Mouse (Mus musculus) A20 (cell line): ENCODE results near the gene Ehd4.
A peak's percentile ranks its signal among the peaks of the same experiment; 100 is the strongest.

Experiments
- DNase-seq: peaks from one replicate; pipeline ENCODE4 v3.0.0-alpha.2; 2011; ENCODE audit warnings: low read depth, low spot score

The Ehd4 gene

GRCm38 (mm10) chr2:120144390-120144789 is 10.0 kb downstream of the Ehd4 start:
- no peak for DNase-seq

- no peak for DNase-seq
Observed at GRCm38 (mm10) chr2:120142336-120142735, 12.1 kb downstream of the Ehd4 start.

- DNase-seq = no peak
Observed at GRCm38 (mm10) chr2:120141671-120142070, 12.7 kb downstream of the Ehd4 start.

- no peak for DNase-seq
Observed at GRCm38 (mm10) chr2:120140326-120140725, 14.1 kb downstream of the Ehd4 start.

GRCm38 (mm10) chr2:120139091-120139490 is 15.3 kb downstream of the Ehd4 start:
- DNase-seq = no peak

GRCm38 (mm10) chr2:120137281-120137680 is 17.1 kb downstream of the Ehd4 start:
- DNase-seq = peak; percentile 67

- peak; percentile 84 for DNase-seq
Observed at GRCm38 (mm10) chr2:120134453-120135075, 19.8 kb downstream of the Ehd4 start.

GRCm38 (mm10) chr2:120131881-120132280 is 22.5 kb downstream of the Ehd4 start:
- no peak for DNase-seq

- no peak for DNase-seq
Observed at GRCm38 (mm10) chr2:120129252-120129908, 25.0 kb downstream of the Ehd4 start.

GRCm38 (mm10) chr2:120128611-120129051 is 25.8 kb downstream of the Ehd4 start:
- DNase-seq = no peak

GRCm38 (mm10) chr2:120128011-120128410 is 26.4 kb downstream of the Ehd4 start:
- no peak for DNase-seq

GRCm38 (mm10) chr2:120126901-120127300 is 27.5 kb downstream of the Ehd4 start:
- DNase-seq = no peak

- DNase-seq = no peak
Observed at GRCm38 (mm10) chr2:120126408-120126807, 28.0 kb downstream of the Ehd4 start.

- no peak for DNase-seq
Observed at GRCm38 (mm10) chr2:120125461-120125860, 28.9 kb downstream of the Ehd4 start.

GRCm38 (mm10) chr2:120124946-120125345 is 29.5 kb downstream of the Ehd4 start:
- DNase-seq = no peak

- DNase-seq = no peak
Observed at GRCm38 (mm10) chr2:120124096-120124495, 30.3 kb downstream of the Ehd4 start.

GRCm38 (mm10) chr2:120122983-120123382 is 31.4 kb downstream of the Ehd4 start:
- DNase-seq = no peak

GRCm38 (mm10) chr2:120117346-120117745 is 37.1 kb downstream of the Ehd4 start:
- DNase-seq = no peak

- DNase-seq = no peak
Observed at GRCm38 (mm10) chr2:120116362-120116761, 38.0 kb downstream of the Ehd4 start.

- DNase-seq = no peak
Observed at GRCm38 (mm10) chr2:120114977-120115376, 39.4 kb downstream of the Ehd4 start.

GRCm38 (mm10) chr2:120113963-120114362 is 40.4 kb downstream of the Ehd4 start:
- DNase-seq = no peak

- no peak for DNase-seq
Observed at GRCm38 (mm10) chr2:120113476-120113875, 40.9 kb downstream of the Ehd4 start.

GRCm38 (mm10) chr2:120111596-120111995 is 42.8 kb downstream of the Ehd4 start:
- no peak for DNase-seq
